Mouse (Mus musculus) left cerebral cortex, adult 9 months (tissue): ENCODE measurements around the gene Rab11fip5.

Experiments used
- DNase-seq, 2 experiments: peaks; one replicate each; pipeline ENCODE4 v3.0.0; 2022; ENCODE audit warnings: low spot score in 2 of 2

The Rab11fip5 gene

DNA sequence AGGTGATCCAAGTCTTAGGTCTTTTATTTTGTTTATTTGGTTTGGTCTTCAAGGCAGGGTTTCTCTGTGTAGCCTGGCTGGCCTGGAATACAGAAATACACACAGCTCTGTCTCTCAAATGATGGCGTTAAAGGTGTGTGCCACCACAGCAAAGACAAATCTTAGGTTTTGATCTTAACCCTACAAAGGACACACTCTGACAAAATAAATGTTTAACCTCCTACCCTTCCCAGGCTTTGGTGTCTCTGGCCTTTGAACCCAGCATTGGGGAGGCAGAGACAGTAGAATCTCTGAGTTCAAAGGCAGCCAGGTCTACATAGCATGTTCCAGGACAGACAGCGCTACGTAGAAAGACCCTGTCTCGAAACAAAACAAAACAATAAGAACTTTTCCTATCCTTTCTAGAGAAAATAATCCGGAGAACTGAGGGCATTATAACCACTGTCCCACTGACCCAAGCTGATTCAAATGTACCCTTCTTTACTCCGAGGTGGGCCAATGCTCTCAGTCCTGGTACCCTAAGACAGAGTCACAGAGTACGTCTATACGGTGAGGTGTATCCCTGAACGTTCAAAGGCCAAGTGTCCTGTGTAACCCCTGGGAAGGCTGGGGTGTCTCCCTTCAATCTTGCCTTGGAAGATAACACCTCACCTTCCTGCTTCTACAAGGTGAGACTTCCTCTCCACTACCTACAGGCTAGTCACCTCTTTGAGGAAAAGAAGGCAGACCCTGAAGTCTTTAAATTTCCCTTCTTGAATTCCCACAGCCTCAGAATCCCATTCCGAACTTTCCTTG, 1.2 kb downstream of the Rab11fip5 start:
- no peak for DNase-seq

DNA sequence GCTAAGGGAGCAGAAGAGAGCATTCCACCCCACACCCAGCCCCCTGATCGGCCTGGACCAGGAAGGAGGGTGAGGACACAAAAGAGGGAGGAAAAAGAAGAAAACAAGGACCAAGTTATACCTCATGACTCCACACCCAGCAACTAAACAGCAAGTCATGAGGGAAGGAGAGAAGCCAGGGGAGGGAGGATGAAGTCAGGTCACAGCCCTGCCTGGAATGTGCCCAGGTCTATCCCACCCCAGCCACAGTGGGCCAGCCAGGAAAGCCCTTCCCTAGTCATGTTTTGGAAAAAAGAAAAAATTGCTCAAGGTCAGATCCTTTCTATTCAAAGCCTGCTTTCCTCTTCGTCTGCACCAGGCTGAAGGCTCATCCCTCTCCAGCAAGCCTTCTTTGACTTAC, 1.9 kb downstream of the Rab11fip5 start:
- no peak for DNase-seq

DNA sequence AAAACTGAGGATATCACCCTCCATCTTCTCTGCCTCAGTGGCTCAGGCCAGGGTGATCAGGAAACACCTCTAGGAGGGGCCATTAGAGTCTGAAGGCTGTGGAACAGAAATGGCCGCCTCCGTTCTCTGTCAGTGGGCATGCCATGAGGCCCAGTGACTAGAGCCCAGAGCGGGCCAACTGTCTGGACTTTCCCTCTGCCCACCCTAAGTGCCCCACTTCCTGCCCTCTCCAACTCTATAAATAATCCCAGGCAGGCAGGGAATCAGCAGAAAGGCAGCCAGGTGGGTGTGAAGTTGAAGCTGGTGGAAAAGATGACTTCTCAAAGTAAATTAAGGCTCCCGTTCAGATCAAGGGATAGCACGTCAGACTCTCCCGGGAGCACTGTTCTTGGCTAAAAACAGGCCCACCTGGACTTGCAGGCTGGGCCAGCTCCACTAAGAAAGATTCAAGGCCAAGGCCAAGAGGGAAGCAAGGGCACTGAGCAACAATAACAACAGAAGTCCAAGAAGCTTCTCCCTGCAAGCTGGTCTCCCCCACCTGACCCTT, 2.5 kb downstream of the Rab11fip5 start:
- DNase-seq: no peak

DNA sequence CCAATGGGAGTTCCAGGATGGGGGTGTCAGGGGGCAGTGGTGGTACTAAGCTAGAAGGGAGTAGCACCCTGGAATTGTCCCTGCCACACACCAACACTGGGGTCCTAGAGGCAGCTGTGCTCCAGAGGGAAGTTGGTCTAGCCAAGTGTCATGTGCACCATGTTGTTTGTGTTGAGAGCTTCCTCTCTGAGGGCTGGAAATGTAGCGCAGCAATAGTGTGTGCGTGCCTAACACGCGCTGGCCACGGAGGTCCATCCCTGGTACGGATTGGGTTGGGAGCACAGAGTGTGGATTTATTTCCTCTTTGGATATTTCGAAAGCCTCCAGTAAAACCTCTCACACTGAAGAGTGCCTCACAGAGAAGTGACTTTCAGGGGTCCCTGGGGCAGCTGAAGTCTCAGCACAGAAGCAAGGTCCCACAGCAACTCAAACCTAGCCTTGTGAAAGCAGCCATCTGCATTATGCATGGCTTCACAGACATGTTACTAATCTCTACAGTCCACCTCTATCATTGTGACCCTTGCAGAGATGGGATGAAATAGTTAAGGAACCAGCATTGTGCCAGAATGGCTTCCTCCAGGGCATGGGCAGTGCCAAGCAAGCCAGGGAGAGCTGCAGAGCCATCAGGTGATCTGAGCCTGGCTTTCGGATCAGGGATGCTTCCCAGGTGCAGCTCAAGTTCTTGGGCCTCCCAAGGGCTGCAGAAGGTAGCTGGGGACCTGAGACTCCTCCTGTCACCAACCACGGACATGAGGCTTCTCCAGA, 3.6 kb downstream of the Rab11fip5 start:
- DNase-seq: no peak

DNA sequence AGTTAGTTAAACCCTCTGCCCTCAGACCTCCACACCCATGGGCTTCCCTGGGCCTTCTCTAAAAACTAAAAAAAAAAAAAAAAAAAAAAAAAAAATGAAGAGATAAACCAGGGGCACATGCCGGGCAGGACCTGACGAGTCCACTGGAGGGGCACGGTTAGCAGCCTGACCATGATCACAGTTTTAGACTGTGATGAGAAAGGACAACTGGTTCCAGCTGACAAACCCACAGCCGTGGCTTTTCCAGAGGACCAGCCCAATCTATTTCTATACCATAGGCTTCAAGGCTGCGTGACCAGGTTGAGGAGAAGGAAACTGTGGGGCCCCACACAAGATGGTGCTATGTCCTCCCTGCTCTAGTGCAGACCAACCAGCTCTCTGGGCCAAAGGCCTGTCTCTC, 4.4 kb downstream of the Rab11fip5 start:
- no peak for DNase-seq

DNA sequence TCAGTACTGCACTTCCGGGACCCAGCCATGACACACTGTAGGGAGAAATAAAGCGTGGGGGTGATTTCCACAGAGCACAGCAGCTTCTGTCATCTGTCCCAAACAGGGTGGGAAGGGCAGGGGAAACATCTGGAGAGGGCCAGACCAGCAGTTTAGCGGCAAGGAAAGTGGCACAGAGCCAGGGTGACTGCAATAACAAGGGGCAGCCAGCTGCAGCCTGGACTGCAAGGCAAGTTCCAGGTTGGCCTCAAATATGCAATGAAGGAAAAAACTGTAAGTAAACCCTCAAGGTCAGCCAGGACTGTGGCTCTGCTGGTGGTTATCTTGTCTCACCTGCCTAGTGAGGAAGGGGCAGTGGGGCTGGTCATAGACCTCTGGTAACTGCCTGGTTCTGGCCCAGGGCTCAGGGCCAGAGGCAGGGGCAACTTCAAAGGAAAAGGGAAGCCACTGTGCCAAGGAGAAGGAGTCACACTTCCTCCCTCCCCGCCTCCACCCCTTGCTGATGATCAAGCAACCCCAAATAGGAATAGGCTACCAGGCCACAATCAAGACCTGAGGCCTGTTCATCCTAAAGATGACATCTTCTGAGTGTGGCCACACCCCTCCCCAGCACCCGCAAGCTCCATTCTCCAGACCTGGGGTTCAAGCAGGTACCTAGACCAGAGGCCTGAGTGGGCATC, 5.1 kb downstream of the Rab11fip5 start:
- no peak for DNase-seq

DNA sequence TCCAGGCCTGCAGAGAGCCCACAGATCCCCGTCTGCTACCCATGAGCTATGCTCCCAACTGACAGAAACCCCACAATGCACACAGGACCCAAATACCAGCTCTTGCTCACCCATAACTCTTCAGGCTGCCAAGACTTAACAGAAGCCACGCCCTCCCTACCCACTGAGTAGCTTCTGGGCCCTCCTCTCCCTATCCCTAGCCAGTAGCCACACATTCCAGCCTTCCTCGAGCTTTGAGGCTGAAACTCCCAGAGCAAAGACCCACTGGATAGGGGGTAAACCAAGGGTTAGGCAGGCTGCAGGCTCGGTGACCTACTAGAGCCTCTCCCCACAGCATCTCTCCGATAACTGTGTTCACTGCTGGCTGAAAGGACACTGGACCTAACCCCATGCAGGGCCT, 5.7 kb downstream of the Rab11fip5 start:
- DNase-seq: no peak

DNA sequence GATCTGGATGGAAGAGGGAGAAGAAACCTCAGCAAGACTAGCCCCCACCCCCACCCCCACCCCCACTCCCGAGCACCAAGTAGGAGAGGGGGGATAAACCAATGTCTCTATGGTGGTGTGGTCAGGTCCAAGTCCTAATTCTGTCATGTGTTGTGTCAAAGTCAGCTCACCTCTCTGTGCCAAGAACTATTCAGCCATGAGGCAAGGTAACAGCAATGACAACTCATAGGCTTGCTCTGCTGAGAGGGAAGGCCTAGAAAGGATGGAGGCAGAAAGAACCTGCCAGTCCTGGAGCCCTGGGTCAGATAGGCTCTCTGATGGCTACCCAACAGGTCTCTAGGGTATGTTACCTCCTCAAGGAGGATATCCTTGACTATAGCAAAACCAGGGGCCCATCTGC, 6.3 kb downstream of the Rab11fip5 start:
- DNase-seq: no peak

DNA sequence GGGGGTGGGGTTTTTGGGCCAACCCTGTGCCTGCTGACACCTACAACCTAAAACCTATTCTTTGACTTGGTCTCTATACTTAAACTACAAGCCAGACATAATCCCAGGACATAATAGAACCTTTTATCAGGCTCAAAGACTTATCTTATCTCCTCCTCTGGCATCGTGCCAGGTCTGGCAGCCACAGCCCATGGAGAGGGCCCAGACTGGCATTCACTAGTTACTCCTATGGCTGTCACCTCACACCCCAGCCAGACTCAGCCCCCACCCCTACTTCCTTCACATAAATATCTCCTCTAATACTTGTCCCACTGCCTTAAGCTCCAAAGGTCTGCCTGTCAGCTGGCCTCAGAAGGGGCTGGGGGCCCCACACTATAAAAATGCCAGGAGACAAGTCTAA, 8.0 kb downstream of the Rab11fip5 start:
- DNase-seq: no peak

DNA sequence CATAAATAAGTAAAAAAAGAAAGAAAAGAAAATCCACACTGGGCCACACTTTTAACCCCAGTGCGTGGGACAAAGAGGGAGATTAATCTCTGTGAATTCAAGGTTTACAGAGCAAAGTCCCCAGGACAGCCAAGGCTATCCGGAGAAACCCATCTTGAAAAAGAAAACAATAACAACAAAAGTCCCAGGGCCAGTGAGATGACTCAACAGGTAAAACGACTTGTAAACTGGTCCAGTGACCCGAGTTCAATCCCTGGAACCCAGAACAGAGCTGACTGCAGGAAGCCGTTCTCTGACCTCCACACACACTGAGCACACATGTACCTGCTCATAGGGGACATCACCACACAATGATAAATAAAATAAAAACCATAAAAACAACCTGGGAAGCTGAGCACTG, 10.0 kb downstream of the Rab11fip5 start:
- DNase-seq: no peak

DNA sequence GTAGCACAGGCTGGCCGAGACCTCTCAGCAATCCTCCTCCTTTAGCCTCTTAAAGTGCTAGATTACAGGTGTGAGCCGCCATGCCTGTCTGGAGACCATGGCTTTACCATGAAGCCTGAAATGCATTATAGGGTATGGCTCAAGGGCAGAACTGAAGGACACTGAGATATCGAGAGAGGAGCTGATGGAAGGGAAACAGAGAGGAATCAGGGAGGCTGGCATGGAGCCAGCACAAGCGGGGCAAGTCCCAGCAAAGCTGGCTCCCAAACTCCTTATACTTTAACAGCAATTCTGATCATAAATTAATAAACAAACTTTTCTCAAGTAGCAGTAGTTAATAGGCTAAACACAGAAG, 10.6 kb downstream of the Rab11fip5 start:
- no peak for DNase-seq

DNA sequence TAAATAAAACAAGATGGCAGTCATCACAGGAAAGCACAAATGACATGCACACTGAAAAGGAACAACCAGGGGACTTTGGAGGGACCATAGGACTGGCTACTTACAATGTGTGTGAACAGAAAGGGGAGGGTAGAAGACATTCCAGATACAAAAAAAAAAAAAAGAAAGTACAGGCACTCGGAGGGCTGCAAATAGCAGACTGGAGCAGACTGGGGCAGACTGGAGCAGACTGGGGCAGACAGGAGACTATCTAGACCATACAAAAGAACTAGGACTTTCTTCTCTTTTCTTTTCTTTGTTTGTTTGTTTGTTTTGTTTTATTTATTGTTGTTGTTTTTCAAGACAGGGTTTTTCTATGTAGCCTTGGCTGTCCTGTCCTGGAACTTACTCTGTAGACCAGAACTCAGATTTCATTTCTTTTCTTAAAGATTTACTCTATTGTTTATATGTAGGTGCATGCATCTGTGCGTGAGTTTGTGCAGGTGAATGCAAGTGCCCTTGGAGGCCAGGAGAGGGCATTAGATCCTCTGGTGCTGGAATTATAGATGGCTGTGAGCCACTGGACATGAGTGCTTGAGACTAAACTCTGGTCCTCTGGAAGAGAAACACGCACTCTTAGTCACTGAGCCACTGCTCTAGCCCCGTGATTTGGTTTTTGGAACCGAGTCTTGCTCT, 11.1 kb downstream of the Rab11fip5 start:
- DNase-seq: no peak

DNA sequence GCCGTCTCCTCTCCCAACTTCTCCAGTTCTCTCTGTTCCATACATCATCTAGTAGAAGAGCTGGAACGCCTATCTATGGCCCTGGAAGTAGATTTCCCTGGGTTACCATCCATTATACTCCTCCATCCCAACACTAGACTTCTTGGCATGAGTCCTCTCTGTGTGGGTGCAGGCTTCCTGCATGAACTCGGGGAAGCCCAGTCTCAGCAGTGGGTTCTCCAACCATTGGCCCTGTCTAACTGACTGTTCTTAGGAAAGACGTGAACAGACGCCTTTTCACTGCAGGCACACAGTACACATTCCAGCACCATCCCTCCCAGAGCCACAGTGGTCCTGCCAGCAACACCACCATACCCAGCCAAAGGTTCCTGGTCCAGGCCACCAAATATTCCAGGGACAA, 11.8 kb downstream of the Rab11fip5 start:
- DNase-seq: peak in 1 of 2 experiments; percentile 42

DNA sequence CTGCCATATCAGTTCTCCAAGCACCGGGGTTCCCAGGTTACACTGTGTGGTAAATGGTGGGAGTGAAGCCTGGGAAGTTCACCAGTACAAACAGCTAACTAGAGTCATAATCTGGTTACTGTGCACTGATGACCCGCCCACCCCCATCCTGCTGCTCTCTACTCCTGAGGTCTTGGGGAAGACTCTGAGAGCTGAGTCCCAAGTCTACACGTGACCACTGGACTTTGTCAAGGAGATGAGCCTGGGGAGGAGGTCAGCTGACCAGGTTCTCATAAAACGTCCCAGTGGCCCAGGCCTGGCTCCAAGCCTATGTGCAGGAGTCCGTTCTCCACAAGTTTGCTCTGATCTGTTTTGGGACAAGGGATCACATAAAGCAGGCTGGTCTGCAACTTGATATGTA, 14.1 kb downstream of the Rab11fip5 start:
- no peak for DNase-seq

DNA sequence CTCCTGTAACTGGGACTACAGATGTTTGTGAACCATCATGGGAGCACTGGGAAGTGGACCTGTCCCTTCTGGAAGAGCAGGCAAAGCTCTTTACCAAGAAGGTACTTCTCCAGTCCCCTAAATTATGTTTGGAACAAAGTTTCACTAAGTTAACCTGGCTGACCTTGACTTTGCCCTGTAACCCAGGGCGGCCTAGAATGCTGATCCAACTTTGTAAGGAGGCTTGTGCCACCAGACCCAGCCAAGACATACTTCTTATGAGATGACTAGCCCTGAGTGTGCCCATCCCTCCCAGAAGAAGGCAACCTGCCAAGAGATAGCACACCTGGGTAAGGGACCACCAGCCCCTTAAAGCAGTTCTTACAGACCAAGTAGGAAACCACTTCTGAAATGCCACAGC, 15.6 kb downstream of the Rab11fip5 start:
- no peak for DNase-seq

DNA sequence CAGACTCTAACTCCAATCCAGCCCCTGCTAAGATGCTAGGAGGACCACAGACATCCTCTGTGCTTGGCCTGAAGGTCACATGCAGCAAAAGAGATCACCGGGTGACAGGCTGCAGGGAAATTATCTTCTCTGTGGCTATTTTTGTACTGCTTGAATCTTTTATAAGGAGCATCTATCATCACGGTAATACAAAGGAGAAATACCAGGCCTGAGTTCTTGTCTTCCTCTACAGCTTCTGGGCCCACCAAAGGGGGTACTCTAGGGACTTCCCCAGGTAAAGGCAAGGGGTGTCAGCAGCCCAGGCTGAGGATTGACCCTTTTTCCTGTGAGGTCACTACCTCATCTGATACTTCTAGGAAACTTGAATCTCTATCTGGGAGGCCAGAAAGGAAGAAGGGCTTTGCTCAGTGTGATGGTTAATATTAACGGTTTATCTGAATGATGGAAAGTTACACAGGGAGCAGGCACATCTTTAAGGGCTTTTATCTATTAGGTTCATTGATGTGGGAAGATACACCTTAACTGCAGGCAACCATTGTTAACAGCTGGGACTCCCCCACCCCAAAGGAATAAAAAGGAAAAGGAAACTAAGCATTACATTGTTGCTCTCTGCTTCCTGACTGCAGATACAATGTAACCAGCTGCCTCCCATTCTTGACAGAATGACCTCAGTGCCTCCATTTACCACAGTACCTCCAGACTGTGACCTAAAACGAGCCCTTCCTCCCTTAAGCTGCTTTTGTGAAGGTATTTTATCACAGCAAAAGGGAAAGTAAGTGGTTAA, 17.6 kb downstream of the Rab11fip5 start:
- DNase-seq: no peak

DNA sequence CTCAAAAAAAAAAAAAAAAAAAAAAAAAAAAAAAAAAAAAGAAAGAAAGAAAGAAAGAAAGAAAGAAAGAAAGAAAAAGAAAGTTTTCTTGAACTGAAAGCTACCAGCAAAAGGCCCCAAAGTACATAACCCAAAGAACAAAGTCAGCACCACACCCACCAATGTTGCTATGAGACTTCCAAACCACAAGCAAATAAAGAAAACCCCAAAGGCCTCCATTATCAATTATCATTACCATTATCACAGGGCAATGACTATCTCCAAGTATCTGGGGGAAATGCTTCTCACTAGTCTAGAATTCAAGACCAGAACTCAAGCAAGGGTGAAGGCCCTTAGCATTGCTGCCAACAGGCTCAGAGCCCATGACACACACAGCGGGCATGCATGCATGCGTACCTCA, 18.7 kb downstream of the Rab11fip5 start:
- no peak for DNase-seq

DNA sequence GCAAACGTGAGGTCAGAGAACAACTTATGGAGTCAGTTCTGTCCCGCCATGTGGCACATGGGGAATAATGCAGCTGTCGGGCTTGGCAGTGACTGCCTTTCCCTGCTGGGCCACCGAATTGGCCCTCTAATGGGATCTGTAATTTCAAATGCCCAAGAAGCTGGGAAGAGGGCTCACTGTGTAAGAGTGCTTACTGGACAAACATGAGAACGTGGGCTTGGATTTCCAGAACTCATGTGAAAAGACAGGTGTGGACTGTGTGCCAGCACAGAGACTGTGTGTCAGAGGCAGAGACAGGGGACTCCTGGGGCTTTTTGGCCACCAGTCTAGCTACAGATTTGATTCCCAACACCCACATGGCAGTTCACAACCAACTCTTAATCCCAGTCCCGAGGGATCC, 19.7 kb downstream of the Rab11fip5 start:
- no peak for DNase-seq

DNA sequence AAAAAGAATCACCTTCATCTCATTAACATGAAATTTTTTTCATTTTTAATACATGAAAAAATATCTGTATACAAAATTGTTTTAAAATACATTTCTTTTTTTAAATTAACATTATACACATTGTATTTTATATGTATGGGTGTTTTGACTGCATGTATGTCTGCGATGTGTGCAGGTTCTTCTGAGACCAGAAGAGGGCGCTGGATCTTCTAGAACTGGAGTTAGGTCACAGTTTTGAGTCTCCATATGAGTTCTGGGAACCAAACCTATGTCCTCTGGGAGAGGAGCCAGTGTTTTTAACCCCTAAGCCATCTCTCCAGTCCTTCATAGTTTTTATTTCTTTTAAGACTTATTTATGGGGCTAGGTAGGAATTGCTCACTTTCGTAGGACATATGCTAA, 20.7 kb downstream of the Rab11fip5 start:
- no peak for DNase-seq

DNA sequence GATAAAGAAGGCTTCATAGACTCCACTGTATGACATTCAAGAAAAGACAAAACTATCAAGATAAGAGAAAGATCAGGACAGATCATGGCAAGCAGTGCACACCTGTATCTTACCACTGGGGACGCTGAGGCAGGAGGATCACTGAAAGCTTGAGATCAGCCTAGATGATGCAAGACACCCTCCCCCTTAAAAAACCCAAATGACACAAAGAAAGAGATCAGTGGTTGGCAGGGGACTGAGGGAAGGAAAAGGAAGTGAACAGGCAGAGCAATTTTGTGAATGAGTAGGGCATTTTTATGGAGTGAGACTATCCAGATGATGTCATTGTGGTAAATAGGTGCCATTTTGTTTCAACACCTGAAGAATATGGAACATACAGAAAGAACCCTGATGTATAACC, 24.3 kb downstream of the Rab11fip5 start:
- no peak for DNase-seq

DNA sequence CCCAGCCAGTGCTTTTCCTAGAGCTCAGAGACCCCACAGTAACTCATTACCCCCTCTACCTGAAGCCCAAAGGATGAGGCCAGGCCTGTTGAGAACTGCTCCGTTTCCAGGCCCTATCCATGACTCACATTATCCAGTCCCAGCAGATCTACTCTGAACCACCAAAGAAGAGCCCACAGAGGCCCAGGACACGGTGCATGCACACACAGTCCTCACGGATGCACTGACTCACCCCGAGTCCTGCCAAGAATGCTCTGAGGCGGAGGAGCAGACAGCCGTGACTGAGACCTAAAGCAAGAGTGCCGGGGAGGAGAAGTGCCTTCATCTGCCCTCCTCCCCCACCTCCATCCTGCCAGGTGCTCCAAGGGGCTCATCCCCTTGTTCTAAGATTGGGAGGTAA, 25.2 kb downstream of the Rab11fip5 start:
- DNase-seq: peak in 1 of 2 experiments; percentile 66
